Mouse (Mus musculus): ENCODE data around the gene AC141477.1. TPM values are rescaled to one million over a fixed set of nuclear protein-coding genes. Genes with fewer than 3 reads are reported as not detected.

Gene AC141477.1
- 1.5 TPM in 1 of 2 replicates, not detected in the other for polyA plus RNA-seq (2015; fragmentation: Nextera tagmentation; extraction: Ambion mirVana)

- no peak for DNase-seq (ENCODE audit: low spot score)
Measured at GRCm38 (mm10) chr10:76440281-76440680, at the start of gene AC141477.1. TSS of gene AC141477.1 (minus strand) at chr10:76440444.

GRCm38 (mm10) chr10:76489205-76489604 lies 49.0 kb upstream of the AC141477.1 start:
- DNase-seq (ENCODE audit: low spot score) = no peak

GRCm38 (mm10) chr10:76488265-76488664 lies 48.0 kb upstream of the AC141477.1 start:
- no peak for DNase-seq (ENCODE audit: low spot score)

DNA sequence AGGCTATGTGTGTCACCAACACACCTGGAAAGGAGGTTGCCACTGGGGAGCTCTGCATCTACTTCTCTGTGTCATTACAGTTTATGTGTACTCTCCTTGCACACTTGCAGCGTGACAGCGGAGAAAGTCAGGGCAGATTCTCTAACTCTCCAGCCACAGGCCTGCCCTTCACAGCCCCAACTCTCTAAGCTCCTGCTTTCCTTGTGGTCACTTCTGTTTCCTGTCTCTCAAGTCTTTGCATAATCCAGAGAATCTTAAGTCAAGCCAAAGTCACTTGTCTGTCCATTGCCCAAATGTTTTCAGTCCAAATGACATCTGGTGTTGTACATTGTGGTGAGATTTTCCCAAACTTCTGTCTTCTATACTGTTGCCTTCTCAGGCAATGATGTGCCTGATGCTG lies 46.1 kb upstream of the AC141477.1 start:
- DNase-seq (ENCODE audit: low spot score) = no peak

DNA sequence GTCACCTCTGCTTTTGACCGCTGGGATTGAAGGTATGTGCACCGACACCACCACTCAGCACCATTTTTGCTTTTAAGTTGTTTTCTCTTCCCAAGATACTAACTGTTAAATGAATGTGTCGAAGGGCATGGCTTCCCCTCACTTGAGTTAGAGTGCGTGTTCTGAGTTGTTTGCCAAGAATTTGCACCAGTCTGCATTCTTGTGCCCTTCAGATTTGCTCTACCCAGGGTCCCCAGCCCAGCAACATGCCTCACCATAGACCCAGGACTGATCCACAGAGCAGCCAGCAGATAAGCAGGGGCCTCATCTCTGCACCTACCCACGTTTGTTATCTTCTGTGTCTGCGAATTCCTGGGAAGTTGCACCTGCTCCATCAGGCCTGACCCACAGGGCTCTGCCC lies 41.2 kb upstream of the AC141477.1 start:
- no peak for DNase-seq (ENCODE audit: low spot score)

DNA sequence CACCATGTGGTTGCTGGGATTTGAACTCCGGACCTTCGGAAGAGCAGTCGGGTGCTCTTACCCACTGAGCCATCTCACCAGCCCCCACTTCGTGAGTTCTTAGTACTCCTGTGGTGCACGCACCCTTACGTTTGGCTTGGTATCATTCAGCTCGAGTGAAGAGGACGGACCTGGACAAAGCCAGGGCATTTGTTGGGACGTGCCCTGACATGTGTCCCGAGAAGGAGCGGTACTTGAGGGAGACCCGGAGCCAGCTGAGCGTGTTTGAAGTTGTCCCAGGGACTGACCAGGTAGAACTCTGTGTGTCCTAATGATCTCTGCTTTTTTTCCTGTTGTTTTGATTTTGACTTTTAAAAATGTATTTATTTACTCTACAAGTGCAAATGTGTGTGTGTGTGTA lies 40.6 kb upstream of the AC141477.1 start:
- no peak for DNase-seq (ENCODE audit: low spot score)

GRCm38 (mm10) chr10:76473759-76474158 lies 33.5 kb upstream of the AC141477.1 start:
- no peak for DNase-seq (ENCODE audit: low spot score)

GRCm38 (mm10) chr10:76468203-76469162 lies 28.2 kb upstream of the AC141477.1 start, which contains the start of the genes Mcm3ap and Ybey:
TSS of gene Mcm3ap (plus strand) at chr10:76468927.
TSS of gene Ybey (minus strand) at chr10:76469114.
- DNase-seq (ENCODE audit: low spot score) = peak; percentile 90

GRCm38 (mm10) chr10:76462721-76463120 lies 22.5 kb upstream of the AC141477.1 start:
- DNase-seq (ENCODE audit: low spot score) = no peak

- no peak for DNase-seq (ENCODE audit: low spot score)
Measured at GRCm38 (mm10) chr10:76462312-76462711, 22.1 kb upstream of the AC141477.1 start.

- no peak for DNase-seq (ENCODE audit: low spot score)
Measured at GRCm38 (mm10) chr10:76461255-76461654, 21.0 kb upstream of the AC141477.1 start.

DNA sequence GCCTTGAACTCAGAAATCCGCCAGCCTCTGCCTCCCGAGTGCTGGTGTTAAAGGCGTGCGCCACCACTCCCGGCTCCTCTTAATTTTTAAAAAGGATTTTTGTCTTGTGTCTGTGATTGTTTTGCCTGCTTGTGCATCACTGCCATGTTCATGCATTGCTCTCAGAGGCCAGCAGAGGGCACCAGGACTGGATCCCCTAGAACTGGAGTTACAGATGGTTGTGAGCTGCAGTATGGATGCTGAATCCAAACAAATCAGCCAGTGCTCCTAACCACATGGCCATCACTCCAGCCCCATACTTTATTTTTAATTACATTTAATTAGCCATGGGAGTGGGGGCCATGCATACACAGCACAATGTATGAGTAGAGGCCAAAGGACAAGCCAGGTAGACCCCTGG lies 15.0 kb upstream of the AC141477.1 start:
- peak; percentile 42 for DNase-seq (ENCODE audit: low spot score)

DNA sequence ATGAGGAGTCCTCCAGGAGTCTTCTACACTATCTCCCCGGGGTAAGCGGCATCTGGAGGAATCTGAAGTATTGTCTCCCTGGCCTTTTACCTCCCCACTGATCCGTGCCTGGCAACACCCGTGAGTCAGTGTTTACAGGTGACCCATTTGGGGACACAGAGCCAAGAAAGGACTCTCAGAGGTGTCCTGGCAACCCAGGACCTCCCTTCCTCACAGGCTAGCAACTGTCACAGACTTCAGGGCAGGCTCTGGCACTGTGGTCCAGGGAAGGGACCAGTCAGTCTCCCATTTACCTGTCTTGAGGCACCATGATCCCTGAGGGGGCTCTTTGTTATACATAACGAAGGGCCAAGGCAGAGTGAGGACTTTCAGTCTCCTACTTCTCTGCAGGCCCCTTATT lies 8.6 kb upstream of the AC141477.1 start, which contains the start of gene 2610028H24Rik:
Gene 2610028H24Rik (plus strand): TSS at position 231 of the 400 bp plus-strand sequence.
- no peak for DNase-seq (ENCODE audit: low spot score)

DNA sequence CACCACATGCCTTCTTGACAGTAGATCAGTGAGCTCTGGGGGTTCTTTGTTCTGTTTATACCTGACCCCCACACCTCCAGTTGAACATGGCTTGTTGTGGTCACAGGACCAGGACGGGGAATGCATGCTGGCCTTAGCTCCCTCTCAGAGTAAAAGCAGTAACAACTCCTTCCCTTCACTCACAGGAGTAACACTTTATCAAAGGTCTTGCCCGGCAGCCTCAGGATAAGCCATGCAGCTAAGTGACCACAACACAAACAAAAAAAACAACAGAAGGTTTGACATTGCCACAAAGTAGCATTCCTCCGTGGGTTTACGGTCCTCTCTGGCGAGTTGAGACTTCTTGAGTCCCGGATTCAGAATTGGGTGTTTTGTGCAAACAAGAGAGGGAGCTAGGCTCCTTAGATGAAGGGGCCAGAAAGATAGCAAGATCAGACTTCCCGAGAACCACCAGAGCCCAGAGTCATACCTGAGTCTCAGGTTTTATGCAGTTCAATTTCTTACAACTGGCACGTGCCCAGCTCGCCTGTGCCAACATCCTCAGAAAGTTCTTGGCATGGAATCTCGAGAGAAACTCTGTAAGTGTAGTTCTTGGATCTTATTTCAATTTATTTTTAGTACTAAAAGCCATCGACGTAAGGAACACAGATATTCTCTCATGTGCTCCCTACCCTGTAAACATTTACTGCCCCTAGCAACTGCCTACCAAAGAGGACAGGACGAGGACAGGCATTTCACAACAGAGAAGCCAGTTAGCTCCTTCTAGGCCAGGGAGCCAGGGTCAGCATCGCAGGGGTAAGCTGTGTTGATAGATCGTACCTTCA lies 7.4 kb upstream of the AC141477.1 start:
- DNase-seq (ENCODE audit: low spot score) = no peak

GRCm38 (mm10) chr10:76445996-76446681 lies 5.9 kb upstream of the AC141477.1 start:
- no peak for DNase-seq (ENCODE audit: low spot score)

- peak; percentile 98 for DNase-seq (ENCODE audit: low spot score)
Measured at GRCm38 (mm10) chr10:76442178-76443088, 2.2 kb upstream of the AC141477.1 start, which contains the start of gene Pcnt. TSS of gene Pcnt (minus strand) at chr10:76442786.

- no peak for DNase-seq (ENCODE audit: low spot score)
Measured at GRCm38 (mm10) chr10:76439107-76439890, 945 bp downstream of the AC141477.1 start.

DNA sequence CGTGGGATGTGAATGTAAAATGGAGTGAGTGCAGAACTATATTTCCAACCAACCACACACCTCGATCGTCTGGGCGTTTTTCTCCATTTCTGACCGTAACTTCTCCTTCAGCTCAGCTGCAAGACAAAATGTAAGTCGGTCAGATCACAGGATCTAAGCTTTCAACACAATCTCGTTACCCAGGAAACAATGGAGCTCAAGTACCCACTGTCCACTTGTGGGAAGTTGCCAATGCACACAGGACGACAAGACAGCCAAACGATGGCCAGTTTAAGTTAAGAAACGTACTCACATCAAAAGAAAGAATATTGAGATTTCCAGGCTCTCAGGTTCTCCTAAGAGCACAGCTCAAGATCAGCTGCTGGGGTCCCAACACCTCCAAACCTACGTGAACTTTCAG lies 6.3 kb downstream of the AC141477.1 start:
- DNase-seq (ENCODE audit: low spot score) = no peak

GRCm38 (mm10) chr10:76425674-76426073 lies 14.6 kb downstream of the AC141477.1 start:
- DNase-seq (ENCODE audit: low spot score) = no peak
